Mouse (Mus musculus) megakaryocyte progenitor cell, adult 5-6 weeks (primary cell): ENCODE measurements around the gene Cd82. TPM values are rescaled to one million over a fixed set of nuclear protein-coding genes. Genes with fewer than 3 reads are reported as not detected.

Experiments used
- total RNA-seq, 2 experiments: library from RNA; stranded (forward) in 1 of 2; stranded (reverse) in 1 of 2; fragments of 157-497, 149-512 nt in 1 of 2; fragments of 200-1000 nt in 1 of 2; gene quantifications; 2 replicates each; pipeline versions ENCODE4 v1.2.3 to v1.2.4; 2015 to 2017

The Cd82 gene
- total RNA-seq, 2 experiments from 2014 or later, result 15.0 to 23.9 TPM

Other genes starting within 250 kb of the Cd82 start
- 0.39 TPM in 1 of 2 replicates, not detected in the other for gene Tspan18, start 128.6 kb downstream of the Cd82 start, total RNA-seq (2015)
- gene Tspan18, start 128.6 kb downstream of the Cd82 start, total RNA-seq (2017), result not detected in 2 replicates
- gene Gm10803, start 97.4 kb upstream of the Cd82 start, total RNA-seq (2015), result not detected in 2 replicates
- not detected in 2 replicates for gene Gm10803, start 97.4 kb upstream of the Cd82 start, total RNA-seq (2017)
- not detected in 2 replicates for gene Alx4, start 179.2 kb upstream of the Cd82 start, total RNA-seq (2015)
- gene Alx4, start 179.2 kb upstream of the Cd82 start, total RNA-seq (2017), result not detected in 2 replicates